Mouse (Mus musculus): ENCODE results near the gene Arfip1.

DNA sequence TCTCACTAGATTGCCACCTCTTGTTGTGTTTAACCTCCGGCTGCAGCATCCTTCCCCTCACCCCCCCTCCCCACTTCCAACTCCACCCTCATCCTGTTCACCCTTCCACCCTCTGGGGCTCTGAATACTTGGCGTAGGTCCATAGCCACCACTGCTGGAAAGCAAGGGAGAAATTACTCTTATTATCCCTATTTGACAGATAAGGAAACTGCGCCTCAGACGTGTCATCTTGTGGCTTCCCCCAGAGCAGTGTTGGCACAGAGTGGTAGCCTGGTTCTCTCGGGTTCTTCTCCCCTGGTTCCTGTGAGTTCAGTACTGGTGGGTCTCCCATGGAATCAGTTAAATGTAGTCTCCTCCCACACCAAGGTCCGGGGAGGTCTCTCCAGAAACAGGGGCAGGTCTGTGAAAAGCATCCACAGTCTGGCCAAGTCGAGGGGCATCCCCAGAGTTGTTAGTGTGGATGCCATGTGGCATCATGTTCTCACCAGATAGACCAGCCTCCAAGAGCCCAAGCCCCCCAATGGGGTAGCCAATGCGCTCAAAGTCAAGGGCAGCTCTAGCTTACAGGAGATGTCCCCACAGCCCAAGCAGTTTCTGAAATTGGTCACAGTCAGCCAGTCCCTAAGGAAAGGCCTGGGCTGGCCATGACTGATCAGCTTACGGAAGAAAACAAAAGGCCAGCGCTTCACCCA lies 114.9 kb downstream of the Arfip1 start:
- TF ChIP-seq CTCF (IDR thresholded peaks at IDR 0.05; ENCODE audit: borderline replicate concordance, insufficient read depth, low read depth, low read length) (no peak), POLR2A (IDR thresholded peaks at IDR 0.05; ENCODE audit: borderline replicate concordance, insufficient read depth, low read length) (no peak)
